Mouse (Mus musculus) urinary bladder, postnatal 25 days (tissue): ENCODE measurements around the gene Kcns1.
"Not testable (repeated sequence)": the region's sequence is repeated elsewhere in the genome, so short reads cannot be mapped to it uniquely, and the experiment has no call there.

Experiments
- DNase-seq: peaks from one replicate; pipeline ENCODE4 v3.0.0; 2022; ENCODE audit warnings: low spot score

Kcns1 gene

GRCm38 (mm10) chr2:164170902-164171301, at the start of gene Kcns1:
Gene Kcns1 (minus strand): TSS chr2:164171113.
- no peak for DNase-seq

DNA sequence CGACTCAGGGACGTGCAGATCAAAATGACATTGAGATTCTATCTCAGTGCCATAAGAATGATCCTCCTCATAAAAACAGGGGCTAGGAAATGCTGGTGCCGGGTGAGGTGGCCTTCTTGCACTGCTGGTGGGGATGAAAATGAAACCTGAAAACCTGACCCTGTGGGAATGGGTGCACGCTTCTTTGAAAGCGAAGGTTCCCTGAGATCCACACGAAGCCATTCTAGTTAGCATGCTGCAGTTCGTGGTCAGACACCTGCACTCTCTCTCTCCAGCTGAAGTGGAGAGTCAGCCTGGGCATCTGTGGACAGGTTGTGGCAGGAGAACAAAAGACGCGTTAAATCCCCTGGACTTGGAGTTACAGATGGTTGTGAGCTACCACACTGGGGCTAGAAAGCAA, 48.4 kb upstream of the Kcns1 start:
- DNase-seq, result no peak

DNA sequence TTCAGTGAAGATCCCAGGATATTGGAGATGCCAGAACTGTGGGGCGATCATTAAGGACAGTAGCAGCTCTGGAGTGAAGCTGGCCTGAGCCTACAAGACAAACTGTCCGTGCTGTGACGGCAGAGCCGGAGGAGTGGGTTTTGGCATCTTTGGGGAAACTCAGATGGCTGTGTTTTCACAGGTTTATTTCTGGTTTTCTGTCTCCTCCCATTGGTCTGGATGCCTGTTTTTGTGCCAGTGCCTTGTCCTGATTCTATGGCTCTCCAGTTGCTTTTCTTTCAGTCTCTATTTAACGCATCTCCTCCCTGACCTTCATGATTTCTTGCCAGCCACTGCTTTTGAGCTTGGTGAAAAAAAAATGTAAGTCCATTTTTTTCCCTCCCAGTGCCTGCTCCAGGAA, 41.8 kb upstream of the Kcns1 start:
- DNase-seq, result no peak

DNA sequence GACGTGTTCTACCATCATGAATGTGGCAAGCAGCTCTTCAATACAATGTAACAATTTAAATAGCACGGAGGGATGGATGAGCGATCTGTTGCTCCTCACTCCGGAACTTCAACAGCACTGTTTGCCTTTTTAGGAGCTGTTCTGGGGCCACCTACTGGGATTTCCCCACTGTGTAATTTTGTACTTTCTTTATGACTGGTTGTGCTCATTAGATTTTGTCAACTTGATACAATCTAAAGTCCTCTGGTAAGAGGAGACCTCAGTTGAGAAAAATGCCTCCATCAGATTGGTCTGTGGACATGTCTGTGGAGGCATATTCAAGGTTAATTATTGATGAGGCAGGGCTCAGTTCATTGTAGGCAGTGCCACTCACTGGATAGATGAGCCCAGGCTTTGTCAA, 40.0 kb upstream of the Kcns1 start:
- no peak for DNase-seq

DNA sequence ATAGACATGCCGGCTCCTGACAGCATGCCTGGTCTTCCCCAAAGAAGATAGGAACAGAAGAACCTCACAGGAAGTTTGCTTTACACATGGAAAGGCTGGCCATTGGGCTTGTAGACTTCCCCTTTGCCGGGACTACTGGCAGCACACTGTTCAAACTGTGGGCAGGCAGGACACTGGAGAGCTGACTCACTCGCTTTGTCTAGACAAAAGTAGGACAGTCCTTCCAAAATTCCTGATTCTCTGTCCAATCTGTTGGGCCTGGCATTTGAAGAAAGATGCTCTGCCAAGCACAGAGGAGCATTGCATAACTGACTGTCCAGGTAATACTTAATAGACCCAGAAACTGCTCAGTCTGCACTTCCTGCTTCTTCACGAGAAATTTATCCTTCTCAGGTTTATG, 35.8 kb upstream of the Kcns1 start:
- DNase-seq, result no peak

DNA sequence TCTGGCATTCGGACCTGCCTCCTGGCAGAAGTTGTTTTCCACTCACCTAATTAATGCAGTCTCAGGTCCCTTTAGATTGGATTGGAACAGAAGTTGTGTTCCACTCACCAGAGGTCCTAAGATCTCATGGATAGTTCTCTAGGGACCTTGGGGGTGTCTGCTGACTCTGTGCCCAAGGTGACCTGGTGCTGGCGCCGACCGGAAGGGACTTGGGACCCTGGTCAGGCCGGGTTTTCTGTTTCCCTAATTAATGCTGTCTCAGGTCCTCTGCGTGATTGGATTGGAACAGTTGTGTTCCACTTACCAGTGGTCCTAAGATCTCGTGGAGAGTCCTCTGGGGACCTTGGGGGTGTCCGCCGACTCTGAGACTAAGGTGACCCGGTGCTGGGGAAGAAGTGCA, 35.1 kb upstream of the Kcns1 start:
- DNase-seq, result not testable (repeated sequence)

- DNase-seq, result no peak
Measured at GRCm38 (mm10) chr2:164199626-164200327, 28.9 kb upstream of the Kcns1 start, which contains the start of gene Wfdc15a. Gene Wfdc15a (minus strand): TSS chr2:164200130.

DNA sequence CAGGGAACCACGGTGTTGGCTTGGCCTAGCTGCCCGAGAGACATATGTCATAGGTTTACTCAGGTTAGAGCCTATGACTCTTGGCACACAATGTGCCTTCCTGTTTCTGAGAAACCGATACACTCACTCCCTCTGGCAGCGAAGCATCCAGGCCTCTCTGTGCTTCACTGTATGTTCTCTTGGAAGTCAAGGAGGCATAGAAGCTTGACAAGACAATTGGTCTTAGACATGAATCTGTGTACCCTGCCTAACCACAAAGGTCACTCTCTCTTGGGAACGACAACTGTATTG, 25.7 kb upstream of the Kcns1 start:
- DNase-seq, result no peak

DNA sequence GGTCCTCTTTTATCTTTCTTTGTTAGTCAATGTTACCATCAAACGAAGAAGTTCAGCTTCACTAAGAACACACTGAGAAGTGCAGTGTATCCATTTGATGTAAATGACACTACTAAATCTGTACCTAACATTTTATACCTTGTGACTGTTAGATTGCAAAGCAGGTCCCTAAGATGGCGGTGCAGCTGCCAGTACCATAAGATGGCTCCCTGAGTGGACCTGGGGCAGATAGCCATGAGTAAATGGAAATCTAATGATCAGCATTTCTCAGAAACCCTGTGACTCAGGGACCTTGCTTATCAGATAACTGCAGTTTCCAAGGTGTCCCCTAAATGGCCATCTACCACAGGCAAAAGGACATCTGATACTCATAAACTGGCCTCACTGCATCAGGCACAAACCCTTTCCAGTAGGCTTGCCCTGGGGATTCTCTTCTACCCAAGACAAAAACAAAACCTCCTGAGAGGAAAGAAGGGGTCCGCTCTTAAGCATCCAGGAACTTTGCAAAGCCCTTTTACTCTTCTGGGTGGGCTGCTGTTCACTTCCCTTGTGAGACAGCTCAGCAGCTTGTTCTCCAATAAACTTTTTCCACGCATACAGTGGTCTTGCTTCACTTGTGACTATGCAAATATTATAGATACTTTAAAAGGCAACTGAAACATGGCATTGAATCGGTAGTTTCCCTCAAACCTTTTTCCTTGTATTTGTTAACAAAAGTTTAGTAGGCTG, 25.2 kb upstream of the Kcns1 start:
- DNase-seq, result no peak

DNA sequence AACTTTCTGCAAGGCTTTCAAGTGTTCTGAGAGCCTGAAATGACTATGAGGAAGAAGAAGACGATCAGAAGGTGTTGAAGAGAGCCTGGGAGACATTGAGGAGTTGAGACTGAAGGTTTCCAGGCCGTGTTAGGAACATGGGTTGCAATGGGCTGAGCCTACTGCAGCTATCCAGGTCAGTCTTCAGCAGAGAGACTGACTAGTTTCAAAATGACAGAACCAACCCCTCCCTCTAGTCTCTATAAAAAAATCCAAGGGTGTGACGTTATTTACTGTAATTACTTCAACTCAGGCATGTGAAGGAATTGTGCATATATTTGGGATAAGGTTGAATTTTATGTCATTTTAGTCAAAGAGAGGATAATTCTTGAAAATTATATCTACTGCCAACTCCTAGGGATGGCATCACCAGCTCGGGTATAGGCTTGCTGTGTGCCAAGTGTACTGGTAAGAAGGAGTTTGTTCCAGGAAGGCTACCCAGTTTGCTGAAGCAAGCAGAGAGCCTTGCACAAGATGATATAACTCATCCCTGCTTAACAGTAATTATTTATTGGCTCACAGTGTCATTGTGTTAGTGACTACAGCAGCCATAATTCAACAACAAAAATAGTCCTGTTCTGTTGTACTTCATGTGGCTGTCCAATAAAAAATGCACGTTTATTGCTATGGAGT, 24.2 kb upstream of the Kcns1 start:
- no peak for DNase-seq

- DNase-seq, result no peak
Measured at GRCm38 (mm10) chr2:164192279-164192678, 21.4 kb upstream of the Kcns1 start.

DNA sequence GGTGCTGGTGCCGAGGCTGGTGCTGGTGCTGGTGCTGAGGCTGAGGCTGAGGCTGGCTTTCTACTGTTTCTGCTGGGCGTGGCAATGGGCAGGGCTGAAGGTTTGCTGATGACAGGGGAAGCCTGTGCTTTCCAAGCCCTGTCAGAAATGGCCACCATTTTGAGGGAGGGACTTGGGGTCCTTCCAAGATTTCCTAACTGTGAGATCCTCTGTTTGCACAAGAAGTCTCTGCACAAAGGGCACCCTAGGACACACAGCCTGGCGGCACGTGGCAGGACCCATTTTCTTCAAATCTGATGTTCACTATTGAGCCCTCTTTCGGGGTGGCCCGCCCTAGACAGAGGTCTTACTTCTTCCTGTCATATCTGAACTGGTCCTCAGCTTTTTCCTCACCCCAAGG, 19.7 kb upstream of the Kcns1 start, which contains the start of gene Wfdc12:
Gene Wfdc12, minus strand, starts transcription at position 33 of the 400 bp plus-strand sequence.
- no peak for DNase-seq

- DNase-seq, result no peak
Measured at GRCm38 (mm10) chr2:164188722-164189121, 17.8 kb upstream of the Kcns1 start.

GRCm38 (mm10) chr2:164184145-164184719, 13.3 kb upstream of the Kcns1 start:
- no peak for DNase-seq

GRCm38 (mm10) chr2:164183340-164183739, 12.4 kb upstream of the Kcns1 start:
- DNase-seq, result no peak

- no peak for DNase-seq
Measured at GRCm38 (mm10) chr2:164182692-164183255, 11.9 kb upstream of the Kcns1 start, which contains the start of gene Wfdc5. Gene Wfdc5 (minus strand): TSS chr2:164182742.

- DNase-seq, result no peak
Measured at GRCm38 (mm10) chr2:164180770-164181169, 9.9 kb upstream of the Kcns1 start.

DNA sequence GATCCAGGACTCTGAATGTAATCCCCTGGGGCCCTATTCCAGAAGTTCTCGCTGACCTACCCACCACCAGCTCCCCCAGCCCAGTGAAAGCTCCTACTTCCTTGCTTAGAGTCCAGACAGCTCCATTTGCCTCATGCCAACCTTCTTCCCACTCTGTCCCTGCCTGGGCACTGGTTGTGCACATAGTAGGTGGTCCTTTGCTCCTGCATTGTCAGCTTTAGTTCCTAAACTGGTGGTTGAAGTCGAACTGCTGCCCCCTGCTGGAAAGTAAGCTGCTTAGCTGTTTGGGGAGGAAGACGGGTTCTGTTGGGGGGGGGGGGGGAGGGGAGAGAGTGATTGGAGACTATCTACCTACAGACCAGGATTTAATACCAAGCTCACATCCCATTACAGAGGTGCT, 9.2 kb upstream of the Kcns1 start:
- peak; percentile 9 for DNase-seq

GRCm38 (mm10) chr2:164177831-164178230, 6.9 kb upstream of the Kcns1 start:
- no peak for DNase-seq

DNA sequence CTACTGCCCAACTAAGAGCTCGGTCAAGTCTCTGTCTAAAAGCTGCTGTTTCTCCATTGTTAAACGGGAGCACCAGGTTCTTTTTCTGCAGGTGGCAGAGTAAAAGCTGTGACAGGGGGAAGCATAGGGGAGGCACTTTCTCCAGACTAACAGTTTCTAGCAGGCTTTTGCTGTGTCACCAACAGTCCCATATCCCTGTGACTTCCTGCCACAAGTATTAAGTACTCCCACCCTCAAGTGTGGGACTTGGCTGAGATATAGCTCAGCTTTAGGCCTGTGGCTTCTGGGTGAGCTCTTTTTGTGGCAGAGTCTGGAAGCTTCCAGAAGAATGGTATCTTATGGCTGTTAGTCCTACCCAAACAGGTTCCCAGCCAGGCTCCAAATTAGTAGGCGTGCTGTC, 4.9 kb upstream of the Kcns1 start:
- no peak for DNase-seq

DNA sequence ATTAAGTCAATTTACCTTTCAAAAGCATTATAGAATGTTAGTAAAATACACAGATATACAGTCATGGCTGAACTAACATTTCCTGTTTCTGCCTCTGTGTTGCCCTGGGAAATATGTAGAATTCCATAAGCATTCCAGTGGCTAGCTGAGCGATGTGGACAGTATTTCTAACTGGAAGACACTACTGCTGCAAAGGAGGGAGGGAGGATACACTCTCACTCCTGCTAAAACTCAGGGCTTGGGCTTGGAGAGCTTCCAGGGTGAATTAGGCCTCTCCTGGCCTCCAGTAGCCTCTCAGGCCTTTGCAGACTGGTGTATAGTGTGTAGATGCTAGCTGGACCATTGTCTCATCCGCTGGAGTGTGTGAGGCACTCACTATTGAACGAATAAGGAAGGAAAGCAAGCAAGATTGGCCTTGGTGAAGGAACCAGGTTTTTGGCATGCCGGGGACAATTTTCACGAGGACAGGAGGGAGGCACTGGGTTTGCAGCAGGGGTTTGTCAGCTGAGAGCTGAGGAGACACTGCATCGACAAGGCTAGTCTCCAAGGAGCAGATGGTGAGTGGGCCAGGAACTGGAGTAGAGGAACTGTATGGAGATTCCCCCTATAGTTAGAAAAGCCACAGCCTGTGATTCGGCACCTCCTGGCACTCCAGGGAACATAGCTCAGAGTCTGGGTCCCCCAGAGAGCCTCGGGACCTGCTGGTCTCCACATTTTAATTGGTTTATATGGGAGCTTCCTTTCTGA, 3.9 kb upstream of the Kcns1 start:
- DNase-seq, result no peak

DNA sequence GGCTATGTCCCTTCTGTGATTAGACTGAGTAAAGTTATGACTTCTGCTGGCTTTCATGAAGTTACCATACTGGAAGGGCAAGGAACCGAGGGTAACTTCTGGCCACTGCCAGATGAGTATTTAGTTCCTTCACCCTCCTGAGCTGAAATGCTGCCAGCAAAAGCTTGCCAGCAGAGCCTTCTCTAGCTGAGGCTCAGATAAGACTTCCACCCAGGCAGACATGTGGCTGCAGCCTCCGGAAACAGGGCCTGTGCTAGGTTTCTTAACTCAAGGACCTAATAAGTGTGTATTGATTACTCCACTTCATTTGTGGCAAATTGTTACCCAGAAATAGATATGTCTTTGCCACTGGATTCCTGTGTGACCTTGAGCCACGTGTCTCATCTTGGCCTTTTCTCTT, 2.5 kb upstream of the Kcns1 start:
- no peak for DNase-seq
